Mouse (Mus musculus) CD8-positive naive resting alpha-beta T cell, adult 2 months (primary cell): ENCODE results near the gene Hnrnpll.

Source experiments
- DNase-seq, 2 experiments: peaks; one replicate each; pipeline ENCODE4 v3.0.0; 2022; ENCODE audit warnings: low read depth in 2 of 2, low spot score in 2 of 2

The Hnrnpll gene

GRCm38 (mm10) chr17:80061783-80062619, at the start of gene Hnrnpll:
Hnrnpll (minus strand) TSS chr17:80062334.
- peak; percentile 79 to 88 for DNase-seq

DNA sequence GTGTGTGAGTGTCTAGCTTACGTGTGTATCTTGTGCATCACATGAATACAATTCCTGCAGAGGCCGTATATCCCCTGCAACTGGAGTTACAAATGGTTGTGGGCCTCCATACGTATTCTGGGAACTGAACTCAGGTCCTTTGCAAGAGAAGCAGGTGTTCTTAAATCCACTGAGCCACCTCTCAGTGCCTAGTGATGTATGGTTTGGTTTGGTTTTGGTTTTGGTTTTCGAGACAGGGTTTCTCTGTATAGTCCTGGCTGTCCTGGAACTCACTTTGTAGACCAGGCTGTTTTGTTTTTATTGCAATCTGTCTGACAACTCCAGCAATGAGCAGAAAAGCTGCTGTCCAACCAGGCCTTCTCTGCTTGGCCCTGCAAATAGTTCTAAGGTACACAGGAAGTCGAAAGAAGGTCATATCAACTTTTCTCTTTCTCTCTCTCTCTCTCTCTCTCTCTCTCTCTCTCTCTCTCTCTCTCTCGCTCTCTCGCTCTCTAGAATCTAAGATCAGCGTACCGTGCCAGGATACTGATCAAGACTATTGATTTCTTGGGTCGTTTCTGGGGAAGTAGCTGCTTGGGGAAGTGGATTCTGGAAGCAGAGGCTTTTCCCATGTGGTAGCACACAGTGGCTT, 43.3 kb upstream of the Hnrnpll start:
- no peak for DNase-seq

- no peak for DNase-seq
Measured at GRCm38 (mm10) chr17:80099823-80100222, 37.7 kb upstream of the Hnrnpll start.

- no peak for DNase-seq
Measured at GRCm38 (mm10) chr17:80097221-80097620, 35.1 kb upstream of the Hnrnpll start.

GRCm38 (mm10) chr17:80096720-80097114, 34.6 kb upstream of the Hnrnpll start:
- DNase-seq: no peak

DNA sequence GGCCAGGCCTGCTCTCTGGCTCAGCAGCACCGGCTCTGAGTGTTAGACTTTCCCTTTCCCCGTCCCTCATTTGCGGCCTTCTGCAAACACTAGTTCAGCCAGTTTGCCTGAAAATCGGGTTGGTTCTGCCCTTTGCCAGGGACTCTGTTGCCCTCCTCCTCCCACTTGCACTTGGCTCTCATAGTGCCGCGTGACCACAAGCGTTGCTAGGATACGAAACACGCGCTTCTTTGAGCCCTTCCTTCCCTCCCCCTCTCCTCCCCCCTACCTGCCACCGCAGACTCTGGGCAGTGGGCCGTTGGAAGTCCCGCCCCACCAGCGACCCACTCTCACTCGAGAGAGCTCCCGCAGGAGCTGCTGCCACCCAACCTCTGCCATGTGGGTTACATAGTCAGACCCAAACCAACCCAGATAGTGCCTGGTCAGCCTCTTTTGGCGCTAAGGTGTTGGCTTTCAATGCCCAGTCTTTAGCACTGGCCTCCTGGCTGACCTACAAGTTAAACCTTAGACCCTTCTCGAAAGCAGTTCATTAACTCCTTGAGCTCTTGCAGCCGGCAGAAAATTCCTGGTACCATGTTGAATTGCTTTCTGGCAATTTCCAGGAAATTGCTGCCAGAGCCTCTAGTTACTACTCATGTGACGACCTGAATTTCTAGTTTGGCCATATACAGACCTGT, 34.0 kb upstream of the Hnrnpll start:
- no peak for DNase-seq

DNA sequence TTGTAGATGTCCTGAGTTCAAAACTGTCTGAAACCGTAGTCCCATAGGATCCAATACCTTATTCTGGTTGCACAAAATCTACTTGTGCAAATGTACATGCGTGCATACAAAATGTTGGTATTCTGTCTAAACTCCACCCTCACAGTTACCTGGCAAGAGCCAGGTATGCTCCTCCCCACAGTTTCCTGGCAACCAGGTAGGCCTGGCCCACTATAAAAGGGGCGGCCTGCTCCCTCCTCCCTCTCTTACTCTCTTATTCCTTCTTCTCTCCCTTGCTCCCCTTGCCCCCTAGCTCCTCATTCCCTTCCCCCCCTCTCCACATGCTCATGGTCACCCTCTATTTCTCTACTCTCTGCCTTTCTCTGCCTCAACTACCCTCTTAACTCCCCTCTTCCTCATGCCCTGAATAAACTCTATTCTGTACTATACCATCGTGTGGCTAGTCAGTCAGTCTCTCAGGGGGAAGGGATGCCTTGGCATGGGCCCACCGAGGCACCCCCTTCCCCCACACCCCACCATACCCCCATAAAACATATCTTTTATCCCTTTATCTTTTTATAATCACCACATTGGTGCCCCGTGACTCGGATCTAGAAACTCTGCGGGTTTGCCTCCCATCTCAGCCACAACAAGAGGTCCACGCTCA, 33.2 kb upstream of the Hnrnpll start:
- DNase-seq: no peak

DNA sequence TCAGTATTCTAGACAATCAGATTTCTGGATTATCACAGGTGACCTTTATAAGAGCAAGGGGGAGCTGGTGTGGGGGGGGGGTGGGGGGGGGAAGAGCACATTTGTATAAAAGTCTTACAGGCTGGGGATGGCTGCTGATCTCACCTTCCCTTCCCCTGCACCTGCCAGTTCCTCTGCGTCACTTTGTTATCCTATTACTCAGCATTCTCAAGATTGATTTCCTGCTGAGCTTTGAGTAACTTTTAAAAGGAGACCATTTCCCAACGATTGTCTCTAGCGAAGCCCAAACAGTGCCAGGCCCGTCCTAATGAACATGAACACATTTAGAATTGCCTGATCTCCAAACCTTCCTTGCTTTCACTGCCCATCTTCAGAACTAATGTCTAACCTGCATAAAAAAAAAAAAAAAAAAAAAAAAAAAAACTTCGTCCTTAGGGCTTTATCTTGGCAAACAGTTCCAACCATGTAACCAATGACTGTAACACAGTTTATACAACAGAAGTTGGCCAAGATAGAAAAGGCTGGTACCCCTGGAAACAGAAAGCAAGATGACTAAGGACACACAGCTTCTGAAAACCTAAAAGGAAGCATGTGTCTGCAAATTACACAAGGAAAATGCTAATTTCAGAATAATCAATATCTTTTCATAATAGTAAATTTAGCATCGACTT, 29.9 kb upstream of the Hnrnpll start:
- no peak for DNase-seq

DNA sequence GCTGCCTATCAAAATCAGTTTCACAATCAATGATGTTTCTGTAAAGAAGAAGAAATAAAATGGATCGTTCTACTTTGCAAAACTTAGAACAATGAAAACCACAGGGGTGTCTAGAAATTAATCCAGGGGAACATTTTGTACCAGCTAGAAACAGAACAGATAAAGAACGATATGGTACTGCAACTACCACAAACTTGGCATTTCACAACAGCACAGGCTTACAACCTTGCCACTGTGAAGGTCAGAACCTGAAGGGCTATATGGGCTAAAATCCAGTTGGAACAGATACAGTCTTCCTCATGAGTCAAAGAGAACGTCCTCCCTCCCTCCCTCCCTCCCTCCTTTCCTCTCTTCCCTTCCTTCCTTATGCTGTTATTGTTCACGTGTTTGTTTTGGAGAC, 28.4 kb upstream of the Hnrnpll start:
- no peak for DNase-seq

DNA sequence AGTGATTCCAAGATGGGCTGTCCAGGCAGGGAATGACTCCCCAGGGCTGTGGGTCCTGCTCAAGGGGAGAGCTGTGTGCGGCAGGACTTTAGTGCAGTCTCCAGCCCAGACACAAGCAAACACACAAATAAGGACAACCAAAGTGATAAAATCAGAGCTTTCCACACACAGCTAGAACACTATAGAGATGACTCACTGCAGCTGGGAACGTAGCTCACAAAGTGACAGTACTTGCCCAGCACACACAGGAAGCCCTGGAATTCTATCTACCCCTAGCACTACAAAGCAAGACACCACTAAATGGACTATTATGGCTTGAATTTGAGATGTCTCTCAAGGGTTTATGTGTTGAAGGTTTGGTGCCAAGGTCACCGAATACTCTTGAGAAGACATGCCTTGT, 26.0 kb upstream of the Hnrnpll start:
- DNase-seq: no peak

DNA sequence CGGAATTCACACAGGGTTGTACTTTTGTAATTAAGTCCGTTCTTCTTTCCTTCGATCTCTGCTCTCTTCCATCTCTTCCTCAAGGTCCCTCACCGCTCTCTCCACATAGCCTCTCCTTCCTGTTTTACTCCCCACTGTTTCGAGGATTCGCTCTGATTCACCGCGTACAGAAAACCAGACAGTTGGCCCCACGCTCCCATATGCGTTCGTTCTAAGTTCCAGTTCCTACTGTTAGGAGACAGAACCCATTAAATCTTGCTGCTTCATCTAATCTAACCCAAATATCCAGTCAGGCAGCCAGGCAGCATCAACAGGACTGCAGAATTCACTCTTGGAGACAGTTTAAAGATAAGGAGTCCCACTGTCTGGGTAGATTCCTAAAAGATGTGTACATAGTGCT, 24.5 kb upstream of the Hnrnpll start:
- no peak for DNase-seq

GRCm38 (mm10) chr17:80084424-80084823, 22.3 kb upstream of the Hnrnpll start:
- no peak for DNase-seq

DNA sequence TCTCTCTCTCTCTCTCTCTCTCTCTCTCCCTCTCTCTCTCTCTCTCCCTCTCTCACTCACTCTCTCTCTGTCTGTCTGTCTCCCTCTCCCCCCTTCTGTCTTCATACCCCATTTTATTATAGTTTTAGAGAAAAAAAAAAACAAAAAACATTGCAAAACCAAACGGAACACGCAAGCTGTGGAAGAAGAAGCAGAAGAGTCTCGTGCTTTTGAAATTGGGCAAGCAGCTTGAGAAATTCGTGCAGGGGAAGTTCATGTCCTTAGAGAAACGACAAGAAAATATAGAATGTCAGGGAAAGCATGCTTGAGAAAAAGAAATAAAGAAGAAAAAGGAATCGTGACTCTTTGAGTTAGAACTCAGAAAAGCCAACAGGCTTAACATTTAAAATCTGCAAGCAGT, 21.1 kb upstream of the Hnrnpll start:
- DNase-seq: no peak

DNA sequence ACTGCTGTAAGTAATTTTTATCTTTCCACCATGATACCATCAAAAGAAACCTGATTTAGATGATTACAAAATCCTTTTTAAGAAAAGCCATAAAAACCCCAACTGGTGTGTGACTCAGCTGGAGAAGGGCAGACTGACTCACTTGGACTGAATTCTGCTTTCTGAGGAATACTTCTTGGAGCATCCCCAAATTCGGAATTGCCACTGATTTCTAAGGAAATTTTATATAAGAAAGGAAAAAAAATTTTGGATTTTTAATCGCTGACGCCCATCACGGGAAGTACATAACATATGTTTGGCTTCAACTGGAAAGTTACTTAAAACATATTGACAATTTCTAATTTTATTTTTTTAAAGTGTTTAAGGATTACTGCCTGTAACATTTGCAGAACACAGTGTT, 16.6 kb upstream of the Hnrnpll start:
- DNase-seq: no peak

DNA sequence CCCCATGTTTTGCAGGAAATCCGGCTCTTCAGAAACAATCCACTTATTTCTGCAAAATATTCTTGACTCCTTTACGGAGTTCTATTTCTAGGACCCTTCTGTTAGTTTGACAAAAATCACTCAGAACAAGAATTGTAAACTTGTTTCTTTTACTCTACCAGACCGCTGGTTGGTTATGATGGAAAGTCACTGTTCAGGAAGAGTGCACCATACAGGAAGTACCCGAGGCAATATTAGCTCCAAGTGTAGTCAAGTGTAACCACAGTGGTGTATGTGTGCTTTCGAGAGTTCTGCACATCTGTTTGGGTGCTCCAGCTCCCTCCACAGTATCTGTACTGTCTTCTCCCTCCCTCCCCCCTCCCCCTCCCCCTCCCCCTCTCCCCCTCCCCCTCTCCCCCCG, 5.1 kb upstream of the Hnrnpll start:
- DNase-seq: no peak

DNA sequence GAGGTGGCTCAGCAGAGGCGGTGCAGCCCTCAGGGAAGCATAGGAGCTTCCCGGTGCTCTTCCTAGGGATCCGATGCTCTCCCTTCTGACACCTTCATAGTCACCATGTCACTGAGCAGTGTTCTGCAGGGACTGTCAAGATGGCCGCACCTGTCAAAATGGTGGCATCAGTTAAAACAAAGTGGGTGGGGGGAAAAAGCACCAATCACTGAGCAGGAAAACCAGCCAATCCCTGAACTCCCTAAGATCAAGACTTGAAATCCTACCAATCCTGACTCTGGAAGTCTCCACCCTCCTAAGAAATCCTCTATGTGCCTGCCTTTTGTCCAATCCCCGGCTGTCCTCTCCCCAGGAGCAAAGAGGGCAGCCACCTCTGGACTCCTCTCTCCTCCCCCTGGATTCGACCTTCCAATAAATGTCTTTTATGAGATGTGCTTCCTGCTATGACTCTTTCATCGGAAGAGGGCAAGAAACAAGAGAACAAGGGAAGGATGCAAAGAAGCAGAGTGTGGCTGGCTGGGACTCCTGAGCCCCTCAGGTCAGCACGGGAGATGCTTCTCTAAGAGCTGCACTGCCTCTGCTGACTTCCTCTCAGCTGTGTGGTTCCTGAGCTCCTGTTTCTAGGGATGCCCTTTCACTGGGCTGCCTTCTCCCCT, 1.8 kb upstream of the Hnrnpll start:
- DNase-seq: no peak

- DNase-seq: no peak
Measured at GRCm38 (mm10) chr17:80063386-80063785, 1.3 kb upstream of the Hnrnpll start.

DNA sequence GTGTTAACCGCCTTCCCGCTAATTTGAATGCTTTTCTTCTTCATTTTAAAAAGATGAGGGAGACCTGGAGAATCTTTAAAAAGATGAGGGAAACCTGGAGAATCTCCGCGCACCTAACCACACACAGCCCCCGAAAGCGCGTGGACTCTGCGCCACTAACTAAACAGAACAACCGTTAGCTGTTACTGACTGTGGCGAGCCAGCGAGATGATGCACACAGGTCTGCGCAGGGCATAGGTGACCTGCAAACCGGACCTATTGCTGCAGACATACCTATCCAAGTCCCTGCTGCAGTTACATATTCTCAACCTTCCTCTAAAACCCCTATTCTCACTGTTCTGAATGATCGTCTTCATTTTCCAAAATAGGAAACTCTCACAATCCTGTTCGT, 481 bp upstream of the Hnrnpll start:
- DNase-seq: peak in 1 of 2 experiments; percentile 3

- DNase-seq: peak; percentile 36 to 40
Measured at GRCm38 (mm10) chr17:80060828-80061782, 1.0 kb downstream of the Hnrnpll start.
